Mouse (Mus musculus): ENCODE results near the gene Mia3.
A peak's percentile ranks its signal among the peaks of the same experiment; 100 is the strongest.
"Not testable (repeated sequence)": the region's sequence is repeated elsewhere in the genome, so short reads cannot be mapped to it uniquely, and the experiment has no call there.

The Mia3 gene

GRCm38 (mm10) chr1:183344886-183345816 lies 24.2 kb downstream of the Mia3 start:
- DNase-seq = peak; percentile 79 to 82

GRCm38 (mm10) chr1:183342902-183343301 lies 26.5 kb downstream of the Mia3 start:
- not testable (repeated sequence) for DNase-seq

- no peak for DNase-seq
Measured at GRCm38 (mm10) chr1:183327171-183327570, 42.2 kb downstream of the Mia3 start.

DNA sequence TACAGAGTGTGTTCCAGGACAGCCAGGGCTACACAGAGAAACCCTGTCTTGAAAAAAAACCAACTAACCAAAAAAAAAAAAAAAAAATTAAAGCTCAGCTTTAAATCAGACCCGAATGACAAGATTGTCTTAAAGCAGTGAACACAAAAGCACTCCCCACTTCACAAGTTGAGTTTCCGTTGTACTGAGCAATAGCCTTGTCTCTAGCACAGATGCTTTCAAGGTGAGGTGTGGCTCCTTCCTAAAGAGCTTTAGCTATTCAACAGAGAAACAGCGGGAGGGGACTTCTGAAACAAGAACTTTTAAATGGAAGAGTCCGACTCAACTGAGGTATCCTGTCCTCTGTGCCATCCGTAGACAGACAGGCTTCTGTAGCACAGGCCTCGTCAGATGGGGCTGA lies 44.9 kb downstream of the Mia3 start:
- no peak for DNase-seq

GRCm38 (mm10) chr1:183323923-183324322 lies 45.4 kb downstream of the Mia3 start:
- DNase-seq = no peak

DNA sequence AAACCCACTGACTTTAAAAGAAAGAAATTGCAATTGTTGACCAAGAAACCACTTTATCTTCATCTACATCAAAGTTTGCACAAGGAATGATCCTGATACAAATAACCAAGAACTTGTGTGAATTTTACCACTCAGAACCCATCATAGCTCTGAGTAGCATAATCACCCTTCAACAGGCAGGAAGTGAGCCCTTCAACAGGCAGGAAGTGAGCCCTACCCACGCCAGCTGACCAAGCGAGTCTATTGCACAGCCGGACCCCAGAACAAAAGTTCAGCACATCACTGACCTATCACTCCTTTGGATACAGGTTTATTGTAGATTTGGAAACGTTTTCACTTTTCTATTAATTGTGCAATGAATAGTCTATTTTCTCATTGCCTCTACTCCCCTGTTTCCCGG lies 46.9 kb downstream of the Mia3 start:
- not testable (repeated sequence) for DNase-seq

DNA sequence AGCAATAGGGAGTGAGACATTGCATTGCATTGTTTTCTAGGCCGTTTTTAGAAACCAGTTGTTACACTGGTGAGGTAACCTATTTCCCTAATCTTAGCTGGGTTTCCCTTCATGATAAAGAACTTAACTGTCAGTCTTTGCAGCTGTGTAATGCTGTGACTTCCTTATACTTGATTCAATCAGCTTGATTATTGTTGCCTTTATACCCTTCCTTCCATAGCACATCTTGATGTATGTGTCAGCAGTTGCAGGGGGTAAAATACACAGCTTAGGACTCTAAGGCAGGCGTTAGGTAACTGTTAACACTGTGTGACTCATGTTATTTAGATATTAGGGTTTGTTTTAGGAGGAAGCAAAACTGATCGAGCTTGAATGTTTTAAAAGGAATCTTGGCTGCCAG lies 48.6 kb downstream of the Mia3 start:
- DNase-seq = no peak

DNA sequence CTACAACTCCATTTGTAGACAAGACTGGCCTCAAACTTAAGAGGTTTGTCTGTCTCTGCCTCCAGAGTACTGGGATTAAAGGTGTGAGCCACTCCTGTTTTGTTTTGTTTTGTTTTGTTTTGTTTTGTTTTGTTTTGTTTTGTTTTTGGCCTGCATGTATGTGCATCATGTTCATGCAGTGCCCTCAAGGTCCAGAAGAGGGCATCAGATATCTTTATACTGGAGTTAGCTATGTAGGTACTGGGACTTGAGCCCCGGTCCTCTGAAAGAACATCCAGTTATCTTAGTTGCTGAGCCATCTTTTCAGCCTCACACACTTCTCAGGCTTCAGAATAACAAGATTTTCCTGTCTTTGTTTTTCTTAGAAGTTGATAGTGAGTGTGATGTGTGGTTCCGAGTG lies 53.6 kb downstream of the Mia3 start:
- no peak for DNase-seq

GRCm38 (mm10) chr1:183312076-183312475 lies 57.3 kb downstream of the Mia3 start:
- DNase-seq = no peak

DNA sequence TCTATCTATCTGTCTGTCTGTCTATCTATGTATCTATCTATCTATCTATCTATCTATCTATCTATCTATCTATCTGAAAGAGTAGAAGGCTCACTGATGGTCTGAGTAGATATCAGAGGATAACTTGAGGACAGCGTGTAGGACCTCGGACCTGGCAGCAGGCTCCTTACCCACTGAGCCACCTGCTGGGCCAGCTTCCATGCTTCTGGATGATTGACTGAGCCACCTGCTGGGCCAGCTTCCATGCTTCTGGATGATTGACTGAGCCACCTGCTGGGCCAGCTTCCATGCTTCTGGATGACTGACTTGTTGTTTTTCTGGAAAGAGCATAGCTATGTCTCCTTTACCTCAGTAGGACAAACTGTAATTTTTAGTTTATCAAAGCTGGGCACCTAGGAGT lies 59.8 kb downstream of the Mia3 start:
- DNase-seq = not testable (repeated sequence)

GRCm38 (mm10) chr1:183308476-183308875 lies 60.9 kb downstream of the Mia3 start:
- no peak for DNase-seq

DNA sequence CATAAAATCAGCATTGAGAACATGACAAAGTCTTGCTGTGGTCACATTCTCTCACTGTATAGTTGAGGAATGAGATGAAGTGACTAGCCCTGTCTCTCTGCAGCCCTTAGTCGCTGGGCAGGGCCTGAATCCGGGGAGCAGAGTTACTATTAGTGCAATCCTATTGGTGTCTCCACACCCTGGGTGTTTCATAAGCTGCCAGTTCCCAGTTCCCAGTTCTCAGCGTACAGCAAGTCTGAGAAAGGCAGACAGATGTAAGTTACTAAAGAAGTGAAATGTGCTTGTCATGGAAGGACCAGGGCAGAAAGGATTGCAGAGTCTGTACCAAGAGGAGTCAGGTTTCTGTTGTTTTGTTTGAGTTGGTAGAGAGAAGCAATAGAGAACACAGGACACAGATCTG lies 61.8 kb downstream of the Mia3 start:
- DNase-seq = no peak

- peak; percentile 83 to 90 for DNase-seq
Measured at GRCm38 (mm10) chr1:183299161-183299560, 70.2 kb downstream of the Mia3 start.

- DNase-seq = peak; percentile 29 to 54
Measured at GRCm38 (mm10) chr1:183297886-183298489, 71.4 kb downstream of the Mia3 start.

DNA sequence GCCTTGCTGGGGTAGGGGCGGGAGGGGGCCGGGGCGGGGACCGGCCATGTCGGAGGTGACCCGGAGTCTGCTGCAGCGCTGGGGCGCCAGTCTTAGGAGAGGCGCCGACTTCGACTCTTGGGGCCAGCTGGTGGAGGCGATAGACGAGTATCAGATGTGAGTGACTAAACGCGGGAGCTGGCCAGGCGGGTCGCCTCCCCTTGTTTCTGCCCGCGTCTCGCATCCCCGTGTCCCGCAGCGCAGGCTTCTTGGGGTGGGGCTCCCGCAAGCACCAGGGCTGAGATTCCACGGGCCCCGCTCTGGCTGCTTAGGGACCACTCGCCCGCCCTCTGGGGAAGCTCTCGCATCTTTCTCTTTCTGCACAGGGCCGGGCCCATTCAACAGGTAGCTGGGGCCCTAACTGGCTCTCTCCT lies 71.9 kb downstream of the Mia3 start:
- DNase-seq = peak in 1 of 2 experiments; percentile 51

DNA sequence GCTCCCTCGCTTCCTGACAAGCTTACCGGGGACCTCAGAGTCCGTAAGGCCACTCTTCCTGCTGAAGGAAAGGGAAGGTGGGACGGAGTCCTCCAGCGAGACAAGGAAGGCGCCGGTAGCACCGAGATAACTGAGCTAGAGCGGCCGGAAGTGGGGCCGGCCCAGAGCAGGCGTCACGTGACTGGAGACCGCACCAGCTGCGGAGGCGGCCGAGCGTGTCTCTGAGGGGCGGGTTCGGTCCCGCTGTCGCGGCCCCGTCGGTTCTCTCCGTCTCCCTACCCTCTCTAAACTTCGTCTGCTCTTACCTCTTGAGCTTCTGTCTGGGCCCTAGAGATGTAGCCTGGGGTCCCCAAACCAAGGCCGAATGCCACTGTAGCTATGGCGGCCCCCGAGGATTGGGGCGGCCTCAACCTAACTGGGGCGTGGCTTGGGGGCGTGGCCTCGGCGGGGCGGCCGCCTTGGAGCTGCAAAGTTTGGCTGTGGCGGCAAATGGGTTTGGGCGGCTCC lies 72.4 kb downstream of the Mia3 start, which contains the start of gene Brox:
Gene Brox (minus strand): TSS at position 393 of the 507 bp plus-strand sequence.
- peak; percentile 84 to 88 for DNase-seq

GRCm38 (mm10) chr1:183296465-183296864 lies 72.9 kb downstream of the Mia3 start, which contains the start of gene Aida:
Gene Aida, plus strand, starts transcription at chr1:183296590.
- DNase-seq = peak; percentile 70 to 82

DNA sequence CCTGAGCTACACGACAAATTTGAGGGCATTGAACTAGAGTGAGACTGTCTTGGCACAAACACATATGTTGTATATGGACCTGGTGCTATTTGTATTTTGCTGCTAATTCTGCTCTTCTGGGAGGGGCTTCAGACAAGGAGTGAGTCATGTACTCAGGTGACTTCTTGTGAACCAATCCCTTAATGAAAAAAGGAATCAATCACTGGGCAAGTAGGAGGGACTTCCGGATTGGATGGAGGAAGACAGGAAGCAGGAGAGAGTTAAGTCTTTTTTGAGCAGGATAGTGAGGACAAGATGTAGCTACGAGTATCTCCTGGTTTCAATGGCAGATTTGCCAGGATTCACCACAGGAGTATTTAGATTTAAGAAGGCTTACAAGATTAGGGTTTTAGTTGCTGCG lies 79.8 kb downstream of the Mia3 start:
- DNase-seq = no peak

GRCm38 (mm10) chr1:183288351-183288750 lies 81.0 kb downstream of the Mia3 start:
- DNase-seq = no peak

Measured in thymus, adult 18-20 months (tissue).